Mouse (Mus musculus) heart, postnatal 0 days (tissue): ENCODE data around the gene Olfr764-ps1.

Source experiments
- CTCF ChIP-seq: IDR thresholded peaks from 2 replicates; pipeline ENCODE4 v1.5.1; 2016; ENCODE audit warnings: antibody characterized with exemption, control low read depth, low read depth
- EP300 ChIP-seq: IDR thresholded peaks from 2 replicates; pipeline ENCODE4 v1.6.1; 2016; ENCODE audit warnings: antibody characterized with exemption, low read depth

DNA sequence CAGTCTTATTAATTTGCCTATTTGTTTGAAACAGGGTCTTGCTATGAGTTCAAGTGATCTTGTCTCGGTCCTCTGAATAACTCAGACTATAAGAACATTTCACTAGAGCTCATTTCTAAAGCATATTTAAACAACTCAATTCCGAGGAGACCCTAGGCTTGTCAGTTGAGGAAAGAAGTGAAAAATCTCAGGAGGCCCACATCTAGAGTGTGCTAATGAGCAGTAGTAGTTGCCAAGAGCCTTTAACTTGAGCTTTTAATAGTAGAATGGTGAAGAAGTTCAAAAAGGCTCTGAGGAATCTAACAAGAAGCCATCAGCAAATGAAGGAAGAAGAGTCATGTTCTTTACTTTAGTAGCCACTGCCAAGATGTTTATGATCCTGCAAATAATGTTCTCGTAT, at the start of gene Olfr764-ps1:
- TF ChIP-seq CTCF (no peak), EP300 (no peak)
